Mouse (Mus musculus) CH12.LX (cell line): ENCODE data around the gene Pik3r6. TPM values are rescaled to one million over a fixed set of nuclear protein-coding genes. Genes with fewer than 3 reads are reported as not detected.

Experiments
- DNase-seq: peaks from one replicate; pipeline ENCODE4 v3.0.0-alpha.2; 2013; ENCODE audit errors: extremely low read depth
- H3K27ac ChIP-seq: 2 replicates; pipeline ENCODE4 v1.5.1; 2012; ENCODE audit warnings: low read depth, mild to moderate bottlenecking, control low read depth, moderate library complexity; ENCODE audit not compliant: insufficient read depth
- H3K27me3 ChIP-seq: replicated peaks from 2 replicates; pipeline ENCODE3; 2012; ENCODE audit warnings: inconsistent platforms
- H3K36me3 ChIP-seq, 2 experiments: replicated peaks in 1 of 2; 2 replicates each; pipeline versions ENCODE3 to v1.6.1; 2012; ENCODE audit warnings: inconsistent platforms in 1 of 2, low read length in 1 of 2, mild to moderate bottlenecking in 1 of 2, mixed read lengths in 1 of 2, moderate library complexity in 1 of 2; ENCODE audit not compliant: control insufficient read depth in 1 of 2, insufficient read depth in 1 of 2
- H3K4me1 ChIP-seq, 2 experiments: 2 replicates each; pipeline ENCODE4 v1.6.1; 2012; ENCODE audit warnings: inconsistent platforms in 1 of 2, moderate library complexity in 1 of 2; ENCODE audit not compliant: insufficient read depth in 2 of 2, control insufficient read depth in 1 of 2
- H3K4me2 ChIP-seq: 2 replicates; pipeline ENCODE4 v1.6.1; 2012; ENCODE audit warnings: low read depth, mild to moderate bottlenecking, control low read depth; ENCODE audit not compliant: poor library complexity, insufficient read depth, severe bottlenecking
- H3K4me3 ChIP-seq, 3 experiments: fragments of 150-350 bp in 1 of 3; sonication (generic) in 1 of 3; replicated peaks in 1 of 3; 2 replicates each; pipeline versions ENCODE3 to v1.5.1; 2011 to 2012; ENCODE audit warnings: low read depth in 2 of 3, low read length in 2 of 3, mild to moderate bottlenecking in 2 of 3, moderate library complexity in 2 of 3, control low read depth in 1 of 3, improper control_type of control experiment in 1 of 3, inconsistent platforms in 1 of 3, mixed read lengths in 1 of 3; ENCODE audit not compliant: poor library complexity in 1 of 3
- H3K79me2 ChIP-seq: replicated peaks from 2 replicates; pipeline ENCODE4 v1.6.1; 2012; ENCODE audit warnings: mild to moderate bottlenecking, moderate library complexity; ENCODE audit not compliant: control insufficient read depth, poor library complexity, insufficient read depth, severe bottlenecking; ENCODE audit errors: extremely low read depth
- H3K9ac ChIP-seq: 2 replicates; pipeline ENCODE4 v1.6.1; 2012; ENCODE audit warnings: low read depth, mild to moderate bottlenecking, control low read depth, moderate library complexity; ENCODE audit not compliant: insufficient read depth
- H3K9me3 ChIP-seq: replicated peaks from 2 replicates; pipeline ENCODE3; 2012; ENCODE audit warnings: low read length, inconsistent platforms, mixed read lengths
- ELF1 ChIP-seq: IDR thresholded peaks from 2 replicates; pipeline ENCODE4 v1.6.1; 2014; ENCODE audit warnings: low read depth, mild to moderate bottlenecking, inconsistent platforms, low read length, improper control_type of control experiment
- EP300 ChIP-seq: IDR thresholded peaks from 2 replicates; pipeline ENCODE4 v1.6.1; 2011; ENCODE audit warnings: low read length, improper control_type of control experiment
- KAT2A ChIP-seq: IDR thresholded peaks from 2 replicates; pipeline ENCODE4 v1.6.1; 2012; ENCODE audit warnings: low read length, improper control_type of control experiment, inconsistent platforms; ENCODE audit not compliant: insufficient replicate concordance
- MAFK ChIP-seq: IDR thresholded peaks from 2 replicates; pipeline ENCODE4 v1.6.1; 2011; ENCODE audit warnings: low read length, improper control_type of control experiment; ENCODE audit not compliant: insufficient replicate concordance
- MAZ ChIP-seq: IDR thresholded peaks from 2 replicates; pipeline ENCODE4 v1.6.1; 2012; ENCODE audit warnings: low read depth, mild to moderate bottlenecking, inconsistent platforms, low read length, improper control_type of control experiment, moderate library complexity
- MXI1 ChIP-seq: IDR thresholded peaks from 2 replicates; pipeline ENCODE4 v1.6.1; 2011; ENCODE audit warnings: mild to moderate bottlenecking, low read depth, low read length, improper control_type of control experiment
- MYC ChIP-seq: IDR thresholded peaks from 2 replicates; pipeline ENCODE4 v1.6.1; 2011; ENCODE audit warnings: low read depth, mild to moderate bottlenecking, improper control_type of control experiment, low read length
- POLR2A ChIP-seq: IDR thresholded peaks from 2 replicates; pipeline ENCODE4 v1.6.1; 2011; ENCODE audit warnings: low read depth, mild to moderate bottlenecking, improper control_type of control experiment, low read length
- RAD21 ChIP-seq: IDR thresholded peaks from 2 replicates; pipeline ENCODE4 v1.6.1; 2011; ENCODE audit warnings: low read depth, mild to moderate bottlenecking, low read length, improper control_type of control experiment, moderate library complexity
- TCF12 ChIP-seq: IDR thresholded peaks from 2 replicates; pipeline ENCODE4 v1.6.1; 2014; ENCODE audit warnings: low read depth, mild to moderate bottlenecking, inconsistent platforms, low read length, improper control_type of control experiment
- UBTF ChIP-seq: IDR thresholded peaks from 2 replicates; pipeline ENCODE4 v1.6.1; 2012; ENCODE audit warnings: low read depth, mild to moderate bottlenecking, inconsistent platforms, low read length, improper control_type of control experiment, moderate library complexity
- USF2 ChIP-seq: conservative IDR thresholded peaks from 2 replicates; pipeline ENCODE4 v1.6.1; 2011; ENCODE audit warnings: low read depth, low read length, improper control_type of control experiment
- ZKSCAN1 ChIP-seq: IDR thresholded peaks from 2 replicates; pipeline ENCODE4 v1.6.1; 2012; ENCODE audit warnings: low read depth, inconsistent platforms, low read length, improper control_type of control experiment, borderline replicate concordance
- ZMIZ1 ChIP-seq: IDR thresholded peaks from 2 replicates; pipeline ENCODE4 v1.6.1; 2012; ENCODE audit warnings: low read depth, mild to moderate bottlenecking, inconsistent platforms, low read length, improper control_type of control experiment
- dilution Hi-C: fragments of 300-500 bp; cut with MboI; formaldehyde crosslinking; loops from 2 replicates; pipeline ENCODE4 v1.14.3; 2020; ENCODE audit warnings: low sequenced_read_pairs; ENCODE audit not compliant: extremely low pct_unique_long_range_greater_than_20kb, extremely low pct_ligation_motif_present
- in situ Hi-C: fragments of 300-500 bp; cut with MboI; formaldehyde crosslinking; loops from 3 replicates; pipeline ENCODE4 v1.14.3; 2019; ENCODE audit warnings: low sequenced_read_pairs, low pct_ligation_motif_present, low pct_unique_long_range_greater_than_20kb, mixed read lengths
- polyA plus RNA-seq: library from polyadenylated mRNA; unstranded; fragments of >175 nt; gene quantifications from 2 replicates; pipeline ENCODE4 v1.2.1, GENCODE M21; 2012; ENCODE audit warnings: low read depth; ENCODE audit not compliant: insufficient read length
- total RNA-seq, 2 experiments: library from RNA; depleted of rRNA; stranded (reverse); fragments of 300-350 nt in 1 of 2; fragments of >200 nt in 1 of 2; gene quantifications; 2 replicates each; pipeline ENCODE4 v1.2.3; 2012 to 2014

Gene Pik3r6
- total and polyA plus RNA-seq, 3 experiments = 82.9 to 90.2 (median 88.4) TPM

- no peak overlapping the region for H3K4me2 ChIP-seq
- no peaks in the 10 kb centered on the region for H3K27me3 ChIP-seq
- no peak for DNase-seq
- no peaks in the 10 kb centered on the region for H3K9me3 ChIP-seq
- in situ Hi-C loops (no loop called here), dilution Hi-C loops (no loop called here)
- H3K4me3 ChIP-seq = no peak overlapping the region
- H3K36me3 ChIP-seq = peaks cover 0 to 2% of the 10 kb centered on the region in 2 experiments
- H3K79me2 ChIP-seq = no peaks in the 10 kb centered on the region
- no peak overlapping the region for H3K9ac ChIP-seq
- no peak overlapping the region for H3K27ac ChIP-seq
- TF ChIP-seq EP300 (no peak), ZKSCAN1 (no peak)
- H3K4me1 ChIP-seq = peaks cover 0 to 4% of the 10 kb centered on the region in 2 experiments; a peak in 2 of 4 replicates
Observed at GRCm38 (mm10) chr11:68564356-68565031, 61.7 kb downstream of the Pik3r6 start.

DNA sequence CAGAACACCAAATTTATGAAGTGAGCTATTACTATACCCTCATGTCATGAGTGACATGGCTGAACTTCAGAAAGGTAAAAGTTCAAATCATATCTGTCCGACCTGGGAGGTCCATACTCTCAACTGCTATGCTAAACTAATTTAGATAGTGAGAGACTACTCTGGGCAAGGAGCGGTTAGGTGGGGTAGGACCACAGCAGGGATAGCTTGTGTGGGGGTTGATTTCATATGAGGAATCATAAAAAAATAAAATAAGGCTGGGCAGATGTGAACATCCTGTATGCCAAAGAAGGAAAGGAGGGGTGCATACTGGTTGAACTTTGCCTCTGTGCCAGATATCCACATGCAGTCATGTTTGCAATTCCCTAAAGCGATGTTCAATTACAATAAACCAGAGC lies 62.2 kb downstream of the Pik3r6 start:
- H3K9ac ChIP-seq = no peak overlapping the region
- dilution Hi-C loops = no loop called here
- TF ChIP-seq MYC = no peak
- TF ChIP-seq UBTF = no peak
- TF ChIP-seq KAT2A = no peak
- no peak for TF ChIP-seq ZMIZ1
- TF ChIP-seq MXI1 = no peak
- no peak for TF ChIP-seq ZKSCAN1
- no peak for TF ChIP-seq USF2
- TF ChIP-seq ELF1 = no peak
- TF ChIP-seq RAD21 = no peak
- no peak for TF ChIP-seq POLR2A
- no peak for TF ChIP-seq MAFK
- TF ChIP-seq TCF12 = no peak
- TF ChIP-seq MAZ = no peak

More for the DNA sequence above, 62.2 kb downstream of the Pik3r6 start:
- in situ Hi-C loops = no loop called here
- peaks cover 0 to 2% of the 10 kb centered on the region in 2 experiments for H3K36me3 ChIP-seq
- no peak for DNase-seq
- no peaks in the 10 kb centered on the region for H3K27me3 ChIP-seq
- no peaks in the 10 kb centered on the region for H3K9me3 ChIP-seq
- H3K79me2 ChIP-seq = no peaks in the 10 kb centered on the region
- H3K4me2 ChIP-seq = no peak overlapping the region
- H3K4me1 ChIP-seq = peaks cover 0 to 4% of the 10 kb centered on the region in 2 experiments; a peak in 2 of 4 replicates
- H3K4me3 ChIP-seq = no peak overlapping the region
- H3K27ac ChIP-seq = no peak overlapping the region
